ENCODE assay signal across 29 mouse cellular contexts in the genomic region with DNA sequence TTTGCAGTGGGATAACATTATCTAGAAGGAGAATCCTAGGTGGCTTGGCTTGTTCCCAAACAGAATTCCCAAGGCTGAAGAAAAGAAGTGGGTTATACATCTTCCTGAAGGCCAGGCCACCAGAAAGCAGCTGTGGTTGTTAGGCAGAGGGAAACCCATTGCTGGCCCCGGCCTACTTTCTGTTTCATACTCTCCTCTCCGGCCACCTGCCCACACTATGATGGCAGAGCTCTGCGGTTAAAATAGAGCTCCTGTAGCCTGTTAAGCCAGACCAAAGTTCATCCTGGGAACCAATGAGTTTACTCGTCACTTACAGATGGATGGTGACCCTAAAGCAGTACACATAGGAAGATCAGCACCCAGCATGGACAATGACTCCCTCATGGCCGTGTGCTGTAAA. TPM values are rescaled to one million over a fixed set of nuclear protein-coding genes. Genes with fewer than 3 reads are reported as not detected.
A peak's percentile ranks its signal among the peaks of the same experiment; 100 is the strongest.
DNase-seq lines count a peak whose midpoint lies in the region; ATAC-seq lines count a peak whose summit lies in the region.
"Had no signal": no experiment of that assay in that cellular context is flagged by ENCODE, and none has a peak within 500 bp of the region (broad histone marks: within the 10 kb centered on the region; RNA-seq: fewer than 3 reads in every experiment).

No protein-coding gene starts in this region.

- H3K27ac ChIP-seq in kidney, embryonic 16.5 days (ENCODE audit: low read length) = peak overlapping the region; percentile 73
- H3K27ac ChIP-seq in liver, embryonic 15.5 days (replicated peaks) = no peak overlapping the region
- peak overlapping the region; percentile 73 for H3K27ac ChIP-seq in intestine, embryonic 15.5 days
- 0 out of 2 replicates have a peak overlapping the region, but pooled peaks have one; percentile 7 for H3K27ac ChIP-seq in stomach, embryonic 16.5 days (ENCODE audit: low read length)
- H3K27ac ChIP-seq: gastrocnemius, adult 2 months; heart, adult 2 months; hindbrain, embryonic 14.5 days; layer of hippocampus, adult 2 months; lung, embryonic 15.5 days; midbrain, embryonic 10.5 days; midbrain, embryonic 15.5 days; neural tube, embryonic 15.5 days had no signal

- no peaks in the 10 kb centered on the region for H3K9me3 ChIP-seq in kidney, embryonic 16.5 days (ENCODE audit: low read length)
- no peaks in the 10 kb centered on the region for H3K9me3 ChIP-seq in liver, embryonic 15.5 days (replicated peaks)
- H3K9me3 ChIP-seq in intestine, embryonic 15.5 days = no peaks in the 10 kb centered on the region
- H3K9me3 ChIP-seq in stomach, embryonic 16.5 days (replicated peaks; ENCODE audit: control insufficient read depth, low read length) = no peaks in the 10 kb centered on the region
- H3K9me3 ChIP-seq: heart, embryonic 12.5 days; lung, embryonic 15.5 days; midbrain, embryonic 10.5 days; midbrain, embryonic 15.5 days; neural tube, embryonic 15.5 days had no signal

- H3K36me3 ChIP-seq in kidney, embryonic 16.5 days (ENCODE audit: insufficient read depth, low read length) = peaks cover 7% of the 10 kb centered on the region; the same call in 1 of the 2 replicates
- H3K36me3 ChIP-seq in liver, embryonic 15.5 days (replicated peaks) = peaks cover 46% of the 10 kb centered on the region
- H3K36me3 ChIP-seq in intestine, embryonic 15.5 days = no peaks in the 10 kb centered on the region
- no peaks in the 10 kb centered on the region for H3K36me3 ChIP-seq in stomach, embryonic 16.5 days (ENCODE audit: control insufficient read depth, insufficient read depth, low read length)
- H3K36me3 ChIP-seq: lung, embryonic 15.5 days; midbrain, embryonic 10.5 days; midbrain, embryonic 15.5 days; neural tube, embryonic 15.5 days had no signal

- peaks cover 19% of the 10 kb centered on the region; the same call in 1 of the 2 replicates for H3K4me1 ChIP-seq in kidney, embryonic 16.5 days (ENCODE audit: insufficient read depth, low read length)
- H3K4me1 ChIP-seq in liver, embryonic 15.5 days (replicated peaks) = peaks cover 3% of the 10 kb centered on the region; the same call in 1 of the 2 replicates
- H3K4me1 ChIP-seq in intestine, embryonic 15.5 days (replicated peaks) = no peaks in the 10 kb centered on the region
- no peaks in the 10 kb centered on the region for H3K4me1 ChIP-seq in stomach, embryonic 16.5 days (ENCODE audit: control insufficient read depth, insufficient read depth, low read length)
- H3K4me1 ChIP-seq: heart, embryonic 12.5 days; lung, embryonic 15.5 days; midbrain, embryonic 10.5 days; midbrain, embryonic 15.5 days; neural tube, embryonic 15.5 days had no signal

- WGBS in kidney, embryonic 16.5 days = 85% methylated on average over 5 of the region's 5 CpGs
- WGBS in liver, embryonic 15.5 days (ENCODE audit: insufficient replicate concordance) = 77% methylated on average over 5 of the region's 5 CpGs
- 55% methylated on average over 5 of the region's 5 CpGs for WGBS in intestine, embryonic 15.5 days
- WGBS in stomach, embryonic 16.5 days = 82% methylated on average over 5 of the region's 5 CpGs

- H3K4me2 ChIP-seq in kidney, embryonic 16.5 days (replicated peaks; ENCODE audit: low read depth, low read length) = no peak overlapping the region
- H3K4me2 ChIP-seq in liver, embryonic 15.5 days = no peak overlapping the region
- peak overlapping the region; percentile 7; the same call in 1 of the 2 replicates for H3K4me2 ChIP-seq in intestine, embryonic 15.5 days (replicated peaks)
- no peak overlapping the region for H3K4me2 ChIP-seq in stomach, embryonic 16.5 days (ENCODE audit: low read depth, low read length)
- H3K4me2 ChIP-seq: heart, embryonic 12.5 days; hindbrain, embryonic 14.5 days; lung, embryonic 15.5 days; midbrain, embryonic 15.5 days; neural tube, embryonic 15.5 days had no signal

- ATAC-seq in kidney, embryonic 16.5 days (ENCODE audit: low FRiP score, low TSS enrichment) = no peak
- ATAC-seq in liver, embryonic 15.5 days (ENCODE audit: insufficient read depth) = 0 out of 2 replicates have a peak, but pooled peaks have one; percentile 5
- ATAC-seq in intestine, embryonic 15.5 days = peak; percentile 58
- no peak for ATAC-seq in stomach, embryonic 16.5 days (ENCODE audit: insufficient read depth, low FRiP score)
- ATAC-seq: activated CD4-positive, CD25-positive, alpha-beta regulatory T cell, adult 4 months; CD4-positive, CD25-positive, alpha-beta regulatory T cell, adult 4 months; forebrain, embryonic 16.5 days; midbrain, embryonic 15.5 days had no signal

- H3K4me3 ChIP-seq in kidney, embryonic 16.5 days (ENCODE audit: low read length) = no peak overlapping the region
- no peak overlapping the region for H3K4me3 ChIP-seq in liver, embryonic 15.5 days (replicated peaks)
- H3K4me3 ChIP-seq in intestine, embryonic 15.5 days (replicated peaks) = no peak overlapping the region
- H3K4me3 ChIP-seq in stomach, embryonic 16.5 days (replicated peaks; ENCODE audit: low read length) = no peak overlapping the region
- H3K4me3 ChIP-seq: erythroblast, embryonic 14.5 days; gastrocnemius, adult 2 months; heart, adult 2 months; heart, embryonic 12.5 days; layer of hippocampus, adult 2 months; lung, embryonic 15.5 days; midbrain, embryonic 10.5 days; midbrain, embryonic 15.5 days; neural tube, embryonic 15.5 days had no signal

- H3K27me3 ChIP-seq in kidney, embryonic 16.5 days (ENCODE audit: insufficient read depth, low read length) = no peaks in the 10 kb centered on the region
- no peaks in the 10 kb centered on the region for H3K27me3 ChIP-seq in liver, embryonic 15.5 days
- no peaks in the 10 kb centered on the region for H3K27me3 ChIP-seq in intestine, embryonic 15.5 days (replicated peaks)
- no peaks in the 10 kb centered on the region for H3K27me3 ChIP-seq in stomach, embryonic 16.5 days (ENCODE audit: control insufficient read depth, insufficient read depth, low read length)
- H3K27me3 ChIP-seq: lung, embryonic 15.5 days; midbrain, embryonic 15.5 days; neural tube, embryonic 15.5 days had no signal

- DNase-seq in kidney, adult 8-10 months = no peak
- no peak for DNase-seq in liver
- no peak for DNase-seq in adrenal gland, postnatal 14 days
- DNase-seq: adrenal gland, adult 2 months; cerebellum, adult 2 months; cerebellum, postnatal 14 days; gastrocnemius, adult 2 months; gastrocnemius, postnatal 36 days; heart, adult 2 months; heart, postnatal 4 days; left cerebral cortex, postnatal 4 days; right cerebral cortex, adult 18-20 months; thymus, adult 18-20 months; thymus, postnatal 36 days had no signal

- no peak overlapping the region for H3K9ac ChIP-seq in kidney, embryonic 16.5 days (replicated peaks; ENCODE audit: low read length)
- no peak overlapping the region for H3K9ac ChIP-seq in liver, embryonic 15.5 days
- H3K9ac ChIP-seq in intestine, embryonic 15.5 days = no peak overlapping the region
- no peak overlapping the region for H3K9ac ChIP-seq in stomach, embryonic 16.5 days (ENCODE audit: low read length)
- H3K9ac ChIP-seq: heart, embryonic 12.5 days; hindbrain, embryonic 14.5 days; lung, embryonic 15.5 days; midbrain, embryonic 15.5 days; neural tube, embryonic 15.5 days had no signal

RNA-seq across cellular contexts. Expression of a gene that starts 12.0 kb away (rescaled TPM):
- 32.1 and 35.3 TPM in 2 replicates for polyA plus RNA-seq in kidney, embryonic 16.5 days (2015; fragmentation: Nextera tagmentation; extraction: Ambion mirVana)
- polyA plus RNA-seq in liver, embryonic 15.5 days (2015; fragmentation: Nextera tagmentation; extraction: Ambion mirVana) = 51.9 and 60.4 TPM in 2 replicates
- 36.7 and 36.9 TPM in 2 replicates for polyA plus RNA-seq in intestine, embryonic 15.5 days (2015; fragmentation: Nextera tagmentation; extraction: Ambion mirVana)
- 23.9 and 28.7 TPM in 2 replicates for polyA plus RNA-seq in stomach, embryonic 16.5 days (2015; fragmentation: Nextera tagmentation; extraction: Ambion mirVana)
- total RNA-seq in adrenal gland, postnatal 14 days (2021) = 20.0 and 23.0 TPM in 2 replicates

RNA-seq across cellular contexts. Expression of a gene that starts 12.2 kb away (rescaled TPM):
- polyA plus RNA-seq in kidney, embryonic 16.5 days (2015; fragmentation: Nextera tagmentation; extraction: Ambion mirVana) = 32.8 and 36.7 TPM in 2 replicates
- polyA plus RNA-seq in liver, embryonic 15.5 days (2015; fragmentation: Nextera tagmentation; extraction: Ambion mirVana) = 36.6 and 37.2 TPM in 2 replicates
- 35.7 and 36.4 TPM in 2 replicates for polyA plus RNA-seq in intestine, embryonic 15.5 days (2015; fragmentation: Nextera tagmentation; extraction: Ambion mirVana)
- polyA plus RNA-seq in stomach, embryonic 16.5 days (2015; fragmentation: Nextera tagmentation; extraction: Ambion mirVana) = 29.2 and 31.3 TPM in 2 replicates
- 5.9 and 6.0 TPM in 2 replicates for total RNA-seq in adrenal gland, postnatal 14 days (2021)

RNA-seq across cellular contexts. Expression of a gene that starts 17.7 kb away (rescaled TPM):
- polyA plus RNA-seq in kidney, embryonic 16.5 days (2015; fragmentation: Nextera tagmentation; extraction: Ambion mirVana) = 18.6 and 19.5 TPM in 2 replicates
- 11.6 and 15.2 TPM in 2 replicates for polyA plus RNA-seq in liver, embryonic 15.5 days (2015; fragmentation: Nextera tagmentation; extraction: Ambion mirVana)
- polyA plus RNA-seq in intestine, embryonic 15.5 days (2015; fragmentation: Nextera tagmentation; extraction: Ambion mirVana) = 10.3 and 12.4 TPM in 2 replicates
- polyA plus RNA-seq in stomach, embryonic 16.5 days (2015; fragmentation: Nextera tagmentation; extraction: Ambion mirVana) = 12.0 and 12.8 TPM in 2 replicates
- 49.0 and 50.7 TPM in 2 replicates for total RNA-seq in adrenal gland, postnatal 14 days (2021)

RNA-seq across cellular contexts. Expression of a gene that starts 47.1 kb away (rescaled TPM):
- 44.4 and 45.1 TPM in 2 replicates for polyA plus RNA-seq in kidney, embryonic 16.5 days (2015; fragmentation: Nextera tagmentation; extraction: Ambion mirVana)
- 28.9 and 33.2 TPM in 2 replicates for polyA plus RNA-seq in liver, embryonic 15.5 days (2015; fragmentation: Nextera tagmentation; extraction: Ambion mirVana)
- polyA plus RNA-seq in intestine, embryonic 15.5 days (2015; fragmentation: Nextera tagmentation; extraction: Ambion mirVana) = 64.1 and 69.3 TPM in 2 replicates
- polyA plus RNA-seq in stomach, embryonic 16.5 days (2015; fragmentation: Nextera tagmentation; extraction: Ambion mirVana) = 37.8 and 38.3 TPM in 2 replicates
- total RNA-seq in adrenal gland, postnatal 14 days (2021) = 38.5 and 45.8 TPM in 2 replicates

RNA-seq across cellular contexts. Expression of a gene that starts 52.0 kb away (rescaled TPM):
- polyA plus RNA-seq in kidney, embryonic 16.5 days (2015; fragmentation: Nextera tagmentation; extraction: Ambion mirVana) = 12.1 and 14.7 TPM in 2 replicates
- polyA plus RNA-seq in liver, embryonic 15.5 days (2015; fragmentation: Nextera tagmentation; extraction: Ambion mirVana) = 1.1 and 1.5 TPM in 2 replicates
- 6.9 and 8.0 TPM in 2 replicates for polyA plus RNA-seq in intestine, embryonic 15.5 days (2015; fragmentation: Nextera tagmentation; extraction: Ambion mirVana)
- polyA plus RNA-seq in stomach, embryonic 16.5 days (2015; fragmentation: Nextera tagmentation; extraction: Ambion mirVana) = 7.5 and 9.0 TPM in 2 replicates
- total RNA-seq in adrenal gland, postnatal 14 days (2021) = 25.5 and 32.5 TPM in 2 replicates

Comparison
In these comparisons a context has a peak if more than half of its experiments do, and no peak if none do; other contexts are left out.
1. ATAC-seq: peak in liver, embryonic 15.5 days (single experiment) and intestine, embryonic 15.5 days (single experiment); none in kidney, embryonic 16.5 days (single experiment) and stomach, embryonic 16.5 days (single experiment).